Mouse (Mus musculus): ENCODE data around the gene Tiprl.

DNA sequence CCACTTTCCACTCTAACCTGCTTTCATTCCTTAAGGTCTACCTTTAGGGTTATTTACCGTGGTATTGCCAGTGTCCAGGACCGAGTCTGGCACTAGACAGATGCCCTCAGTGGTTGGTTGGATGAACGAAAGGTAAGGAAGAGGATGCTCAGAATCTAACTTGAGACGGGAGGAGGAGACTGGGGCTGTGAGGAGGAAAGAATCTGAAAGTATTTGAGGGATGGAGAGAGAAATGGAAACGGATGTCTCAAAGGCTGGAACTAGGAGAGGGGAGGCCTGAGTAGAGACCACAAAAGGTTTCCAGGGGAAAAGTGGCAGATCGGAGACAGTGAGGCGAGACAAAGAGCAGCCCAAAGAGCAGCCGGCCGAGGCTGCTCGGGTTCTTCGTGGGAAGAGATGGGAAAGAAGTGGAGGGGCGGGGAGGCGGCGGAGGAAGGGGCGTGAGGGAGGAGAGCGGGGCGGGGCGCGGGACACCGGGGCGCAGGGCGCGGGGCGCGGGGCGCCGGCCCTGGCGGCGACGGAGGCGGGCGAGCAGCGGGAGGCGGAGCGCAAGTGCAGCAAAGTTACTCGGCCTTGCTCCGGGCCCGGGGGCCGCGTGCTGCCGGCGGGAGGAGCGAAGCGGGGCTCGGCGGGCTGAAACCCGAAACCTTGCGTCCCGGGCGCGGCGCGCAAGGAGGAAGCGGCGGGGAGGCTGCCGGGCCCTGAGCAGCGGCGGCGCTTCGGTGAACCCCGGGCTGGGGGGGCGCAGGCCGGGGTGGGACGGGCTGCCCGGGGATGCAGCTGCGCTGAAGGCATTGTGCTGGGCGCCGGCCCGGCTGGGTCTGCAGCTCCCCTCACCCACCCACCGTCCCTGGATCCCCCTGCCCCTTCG is 44.8 kb upstream of the Tiprl start:
- TF ChIP-seq POLR2A (IDR thresholded peaks at IDR 0.05; ENCODE audit: borderline replicate concordance, extremely low read depth, insufficient read depth, insufficient read length, poor library complexity, severe bottlenecking) (peak; percentile 47; the same call in 1 of the 2 replicates), CTCF (IDR thresholded peaks at IDR 0.05; ENCODE audit: borderline replicate concordance, extremely low read depth, insufficient read depth, insufficient read length) (no peak)
